In genomic region chr6:41560273-41560672, GRCm38 (mm10) we compare ENCODE assay signal across 23 mouse cellular contexts. TPM values are rescaled to one million over a fixed set of nuclear protein-coding genes. Genes with fewer than 3 reads are reported as not detected.
DNase-seq lines count a peak whose midpoint lies in the region; ATAC-seq and TF ChIP-seq lines count a peak whose summit lies in the region.
"Had no signal": no experiment of that assay in that cellular context is flagged by ENCODE, and none has a peak within 500 bp of the region (broad histone marks: within the 10 kb centered on the region; RNA-seq: fewer than 3 reads in every experiment).

No protein-coding gene starts in this region.

- peak overlapping the region; percentile 78 for H3K27ac ChIP-seq in layer of hippocampus, adult 2 months
- H3K27ac ChIP-seq: embryonic facial prominence, embryonic 10.5 days; forebrain, embryonic 12.5 days; hindbrain, embryonic 12.5 days; limb, embryonic 13.5 days; liver, embryonic 13.5 days; macrophage had no signal

- peak; percentile 70 for ATAC-seq in frontal cortex, adult (ENCODE audit: low TSS enrichment)

- intact Hi-C loops in left cerebral cortex, postnatal 36 days (cut with DNase I): no loop called here

- no peak for DNase-seq in frontal cortex, postnatal 25 days (ENCODE audit: low spot score in 2 of 2)
- DNase-seq in brain, adult 2 months (ENCODE audit: low read depth, low spot score): peak; percentile 79
- DNase-seq in layer of hippocampus, adult 2 months (ENCODE audit: low spot score in 2 of 2): peak in 1 of 2 experiments; percentile 70
- DNase-seq in left cerebral cortex, postnatal 36 days (ENCODE audit: low spot score in 2 of 2): peak; percentile 16 to 28
- no peak for DNase-seq in heart, postnatal 4 days
- DNase-seq in lung, postnatal 10 days: no peak
- DNase-seq: adrenal gland, postnatal 14 days; cerebellum, adult 11-12 months; heart, postnatal 10 days; kidney, adult 8-10 months; kidney, postnatal 25 days; liver, embryonic 13.5 days; lung, embryonic 14.5 days; retina, postnatal 1 day had no signal

- TF ChIP-seq CTCF in layer of hippocampus, adult 2 months (conservative IDR thresholded peaks at IDR 0.05): no peak

- H3K4me3 ChIP-seq in layer of hippocampus, adult 2 months: no peak overlapping the region
- H3K4me3 ChIP-seq: embryonic facial prominence, embryonic 10.5 days; forebrain, embryonic 12.5 days; hindbrain, embryonic 12.5 days; limb, embryonic 13.5 days; liver, embryonic 13.5 days had no signal

RNA-seq across cellular contexts. Expression of gene Prss2, which starts 38.7 kb away (rescaled TPM):
- total RNA-seq in layer of hippocampus, adult 2 months (2021): not detected
- not detected for total RNA-seq in left cerebral cortex, postnatal 36 days (2021)
- not detected for total RNA-seq in heart, postnatal 4 days (2021)
- total RNA-seq: G1E; gastrocnemius, postnatal 4 days; heart, postnatal 10 days; left cerebral cortex, adult 18-20 months had no signal

RNA-seq across cellular contexts. Expression of gene Ephb6, which starts 45.0 kb away (rescaled TPM):
- total RNA-seq in layer of hippocampus, adult 2 months (2021): 10 to 100 TPM; 74.3 to 77.3 TPM
- 100 to 1,000 TPM; 106 to 156 TPM for total RNA-seq in left cerebral cortex, postnatal 36 days (2021)
- 1 to 10 TPM; 2.3 to 3.1 TPM for total RNA-seq in heart, postnatal 4 days (2021)

Comparison
In these comparisons a context has a peak if more than half of its experiments do, and no peak if none do; other contexts are left out.
1. DNase-seq: peak in brain, adult 2 months (single experiment) and left cerebral cortex, postnatal 36 days (2 of 2); none in frontal cortex, postnatal 25 days (0 of 2), heart, postnatal 4 days (single experiment) and lung, postnatal 10 days (single experiment).
2. RNA of gene Ephb6, which starts 45.0 kb away (total RNA-seq): 106 to 156 TPM in left cerebral cortex, postnatal 36 days and 74.3 to 77.3 TPM in layer of hippocampus, adult 2 months; 2.3 to 3.1 TPM in heart, postnatal 4 days; every median in the first group is over 10 times any median in the second.